Mouse (Mus musculus): ENCODE measurements around the gene Birc3. TPM values are rescaled to one million over a fixed set of nuclear protein-coding genes. Genes with fewer than 3 reads are reported as not detected.

Birc3 gene
- polyA plus RNA-seq, 1 experiment from 2014 or later: 12.9 TPM

DNA sequence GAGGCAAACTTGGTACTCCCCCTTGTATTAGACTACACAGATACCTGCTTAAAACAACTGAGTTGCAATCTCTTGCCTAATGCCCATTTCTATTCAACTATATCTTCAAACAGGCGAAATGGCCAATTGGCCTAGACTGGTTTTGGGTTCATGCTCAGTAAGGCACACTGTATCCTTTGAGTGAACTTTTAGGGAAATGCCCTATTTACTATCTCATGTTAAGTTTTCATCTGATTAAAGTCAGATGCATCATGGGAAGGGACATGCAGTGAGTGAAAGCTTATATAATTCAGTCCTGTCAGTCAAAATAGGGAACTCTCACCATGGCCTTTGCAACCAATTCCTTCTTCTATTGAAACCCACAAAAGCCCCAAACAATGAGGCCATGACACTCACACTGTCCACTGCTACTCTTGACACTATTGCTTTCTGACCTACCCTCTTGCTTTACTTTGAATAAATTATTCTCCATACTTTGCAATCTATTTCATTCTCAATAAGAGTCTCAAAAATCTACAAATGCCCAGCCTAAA, 26.3 kb downstream of the Birc3 start:
- no peak for DNase-seq (ENCODE audit: low read depth, low spot score)
- H3K27me3 ChIP-seq: no peaks in the 10 kb centered on the region
- ChIA-PET CTCF (interaction anchor here (1.0 kb wide), 1 partner anchor 8 kb away, joined by 3 read pairs; no protein-coding TSS in a partner anchor), POLR2A (no interaction called here)
- in situ Hi-C loops (cut with MboI; ENCODE audit: low pct_unique_long_range_greater_than_20kb): no loop called here
- TF ChIP-seq CTCF (IDR thresholded peaks at IDR 0.05): no peak
- no peak for ATAC-seq

DNA sequence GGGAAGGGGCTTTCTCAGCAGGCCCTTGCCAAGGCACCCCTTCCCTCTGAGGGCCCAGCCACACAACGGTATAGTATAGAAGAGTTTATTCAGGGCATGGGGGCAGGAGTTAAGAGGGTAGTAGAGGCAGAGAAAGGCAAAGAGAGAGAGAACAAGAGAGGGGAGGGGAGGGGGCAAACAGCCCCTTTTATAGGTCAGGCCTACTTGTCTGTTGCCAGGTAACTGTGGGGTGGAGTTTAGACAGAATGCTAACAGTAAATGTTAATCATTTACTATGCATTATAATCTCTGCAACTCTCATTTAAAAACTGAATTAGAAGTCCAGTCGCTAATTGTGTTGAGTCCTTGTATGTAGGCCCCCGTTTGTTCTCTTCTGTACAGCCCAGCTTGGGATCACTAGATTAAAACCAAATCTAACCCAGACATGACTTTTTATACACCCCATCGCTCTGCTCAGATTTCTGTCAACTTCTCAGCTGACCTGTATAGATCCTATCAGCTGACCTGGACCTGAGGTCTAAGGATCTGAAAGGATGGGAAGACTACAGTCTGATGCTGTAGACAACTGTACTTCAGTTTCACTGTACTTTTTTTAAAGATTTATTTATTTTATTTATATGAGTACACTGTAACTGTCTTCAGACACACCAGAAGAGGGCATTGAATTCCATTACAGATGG, 27.6 kb downstream of the Birc3 start:
- DNase-seq (ENCODE audit: low read depth, low spot score): no peak
- no peaks in the 10 kb centered on the region for H3K27me3 ChIP-seq
- TF ChIP-seq CTCF (IDR thresholded peaks at IDR 0.05): no peak
- ChIA-PET POLR2A (no interaction called here), CTCF (no interaction called here)
- in situ Hi-C loops (cut with MboI; ENCODE audit: low pct_unique_long_range_greater_than_20kb): no loop called here
- no peak for ATAC-seq

DNA sequence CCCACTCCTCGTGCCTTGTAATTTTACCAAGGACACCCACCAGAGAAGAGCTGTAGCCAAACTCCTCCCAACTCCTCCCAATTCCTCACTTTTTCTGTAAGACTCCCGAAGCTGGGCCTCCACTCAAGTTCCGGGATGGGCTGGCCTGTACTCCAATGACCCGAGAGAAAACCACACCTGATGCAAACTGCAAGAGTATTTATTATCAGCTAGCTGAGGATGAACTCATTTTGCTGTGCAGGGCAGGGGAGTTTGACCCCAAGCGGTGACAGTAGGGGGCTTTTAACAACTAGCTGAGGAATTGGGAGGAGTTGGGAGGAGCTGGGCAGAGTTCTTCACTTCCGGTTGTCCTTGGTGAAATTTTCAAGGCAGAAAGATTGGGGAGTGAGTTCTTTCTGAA, 31.8 kb downstream of the Birc3 start:
- no peak for TF ChIP-seq CTCF (IDR thresholded peaks at IDR 0.05)
- ChIA-PET POLR2A (no interaction called here), CTCF (interaction anchor here (1.7 kb wide), 1 partner anchor 11 kb away, joined by 3 read pairs; no protein-coding TSS in a partner anchor)
- no peak for DNase-seq (ENCODE audit: low read depth, low spot score)
- H3K27me3 ChIP-seq: no peaks in the 10 kb centered on the region
- in situ Hi-C loops (cut with MboI; ENCODE audit: low pct_unique_long_range_greater_than_20kb): no loop called here
- no peak for ATAC-seq

DNA sequence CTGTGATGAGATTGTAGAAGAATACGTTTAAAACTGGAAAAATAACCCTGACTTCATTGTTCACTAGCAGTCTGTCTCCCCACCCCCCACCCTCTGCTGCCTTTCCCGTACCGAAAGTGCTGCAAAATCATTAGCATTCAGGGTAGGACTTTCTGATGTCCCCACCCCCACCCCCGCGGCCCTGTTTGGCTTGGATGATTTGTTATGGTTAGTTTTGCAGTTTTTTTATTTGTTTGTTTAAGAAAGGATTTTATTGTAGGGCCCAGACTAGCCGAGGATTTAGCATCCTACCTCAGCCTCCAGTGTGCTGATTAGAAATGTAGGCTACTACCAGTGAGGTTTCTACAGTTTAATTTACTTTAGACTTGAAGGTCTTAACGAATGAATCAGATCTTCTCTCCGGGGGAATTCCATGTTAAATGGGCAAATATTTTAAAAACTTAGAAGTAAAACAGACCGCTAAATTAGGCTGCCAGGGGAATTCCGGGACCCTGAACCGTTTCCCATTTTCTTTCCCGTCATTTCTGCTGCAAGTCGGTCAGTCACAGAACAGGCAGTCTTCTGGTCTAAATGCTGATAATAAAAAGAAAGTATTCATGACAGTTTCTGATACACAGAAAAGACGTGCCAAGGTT, 35.1 kb downstream of the Birc3 start:
- ChIA-PET POLR2A (no interaction called here), CTCF (no interaction called here)
- TF ChIP-seq CTCF (IDR thresholded peaks at IDR 0.05): no peak
- DNase-seq (ENCODE audit: low read depth, low spot score) (peak; percentile 44), ATAC-seq (no peak)
- in situ Hi-C loops (cut with MboI; ENCODE audit: low pct_unique_long_range_greater_than_20kb): no loop called here
- no peaks in the 10 kb centered on the region for H3K27me3 ChIP-seq

DNA sequence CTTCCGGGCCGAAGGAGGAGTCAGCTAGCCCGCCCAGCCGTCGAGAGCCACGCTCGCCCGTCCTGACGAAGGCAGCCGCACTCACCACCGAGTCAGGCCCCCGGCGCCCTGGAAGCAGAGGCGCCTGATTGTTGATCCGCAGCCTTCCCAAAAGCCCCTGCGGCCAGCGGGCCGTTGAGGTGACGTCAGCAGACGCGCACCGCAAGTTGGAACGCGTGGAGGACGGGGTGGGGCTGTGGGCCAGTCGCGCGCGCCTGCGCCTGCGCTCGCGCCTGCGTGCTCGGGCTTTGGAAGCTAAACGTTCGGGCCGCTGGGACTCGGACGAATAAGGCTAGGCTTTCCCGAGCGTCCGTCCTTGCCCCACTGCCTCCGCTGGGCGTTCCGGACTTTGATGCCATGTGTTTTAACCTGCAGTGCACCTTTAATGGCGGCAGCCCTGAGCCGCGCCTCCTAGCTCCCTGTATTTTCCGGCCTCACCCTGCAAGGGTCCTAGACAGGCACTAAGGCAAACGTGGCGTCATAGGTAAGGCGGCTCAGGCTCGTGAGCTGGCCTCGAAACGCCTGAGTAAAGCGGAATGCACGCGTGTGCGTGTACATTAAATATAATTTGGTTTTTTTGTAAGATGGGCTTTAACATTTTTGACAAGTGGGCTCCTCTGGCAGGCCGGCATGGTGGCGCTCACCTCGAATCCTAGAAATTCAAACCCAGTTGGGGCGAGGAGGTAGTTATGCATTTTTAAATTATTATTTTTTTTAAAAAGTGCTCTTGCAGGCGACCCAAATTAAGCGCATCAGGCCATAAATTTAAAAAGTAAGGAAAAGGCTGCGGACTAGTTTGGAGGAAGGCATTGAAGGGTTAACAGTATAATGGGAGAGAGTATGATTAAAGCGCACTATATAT, 35.8 kb downstream of the Birc3 start, which contains the start of gene Birc2:
Birc2 (minus strand) TSS at position 160 of the 901 bp plus-strand sequence.
- no peaks in the 10 kb centered on the region for H3K27me3 ChIP-seq
- no peak for TF ChIP-seq CTCF (IDR thresholded peaks at IDR 0.05)
- ChIA-PET POLR2A (interaction anchor here (0.6 to 1.4 kb wide), 5 partner anchors 34 to 185 kb away, joined by 3 to 5 read pairs (median 4); partner anchors contain the start of genes Birc3 and Mmp7), CTCF (interaction anchor here (1.5 kb wide), 1 partner anchor 71 kb away, joined by 3 read pairs; no protein-coding TSS in a partner anchor)
- in situ Hi-C loops (cut with MboI; ENCODE audit: low pct_unique_long_range_greater_than_20kb): no loop called here
- peak; percentile 98 for ATAC-seq
- DNase-seq (ENCODE audit: low read depth, low spot score): peak; percentile 84

DNA sequence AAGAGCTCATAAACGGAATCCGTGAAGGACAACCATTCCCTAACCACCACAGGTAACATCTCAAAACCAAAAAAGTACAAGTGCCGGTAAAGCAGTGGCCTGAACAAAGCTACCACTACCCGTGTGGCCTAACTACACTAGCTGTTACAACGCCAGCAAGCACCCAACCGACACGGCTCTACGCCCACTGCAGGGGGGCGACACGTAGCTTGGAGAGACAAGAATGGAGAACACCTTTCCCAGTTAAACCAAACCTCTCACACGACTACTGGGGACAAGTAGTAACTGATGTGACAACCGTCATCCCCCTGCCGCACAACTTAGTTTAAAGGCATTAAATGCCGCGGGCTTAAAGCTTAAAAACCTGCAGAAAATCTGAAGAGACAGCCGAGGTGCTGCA, 36.7 kb downstream of the Birc3 start:
- no peak for DNase-seq (ENCODE audit: low read depth, low spot score)
- ChIA-PET CTCF (interaction anchor here (1.3 to 1.5 kb wide), 2 partner anchors 18 to 70 kb away, joined by 3 read pairs; no protein-coding TSS in a partner anchor), POLR2A (interaction anchor here (0.6 to 1.4 kb wide), 5 partner anchors 35 to 184 kb away, joined by 3 to 5 read pairs (median 4); partner anchors contain the start of genes Birc3 and Mmp7)
- in situ Hi-C loops (cut with MboI; ENCODE audit: low pct_unique_long_range_greater_than_20kb): no loop called here
- H3K27me3 ChIP-seq: no peaks in the 10 kb centered on the region
- TF ChIP-seq CTCF (IDR thresholded peaks at IDR 0.05): no peak
- peak; percentile 72 for ATAC-seq

DNA sequence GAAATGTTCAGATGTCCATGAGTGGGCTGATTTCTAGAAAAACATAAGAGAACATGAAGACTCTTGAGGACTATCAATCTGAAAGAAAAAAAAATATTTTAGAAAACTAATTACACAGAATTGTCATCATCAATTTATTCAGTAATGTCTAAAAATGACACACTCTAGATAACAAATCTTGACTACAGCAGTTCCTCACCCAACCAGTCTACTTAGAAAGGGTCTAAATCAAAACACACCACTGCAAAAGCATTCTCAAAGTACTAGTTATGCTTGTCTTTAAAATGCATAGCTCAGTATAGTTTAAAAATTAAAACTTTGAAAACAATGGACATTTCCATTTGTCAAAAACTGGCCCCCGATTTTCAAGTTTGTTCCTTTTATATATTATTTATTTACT, 37.7 kb downstream of the Birc3 start:
- no peak for TF ChIP-seq CTCF (IDR thresholded peaks at IDR 0.05)
- ATAC-seq: no peak
- CTCF ChIA-PET: interaction anchor here (0.8 to 1.3 kb wide), 2 partner anchors 15 to 17 kb away, joined by 3 read pairs; no protein-coding TSS in a partner anchor
- H3K27me3 ChIP-seq: no peaks in the 10 kb centered on the region
- POLR2A ChIA-PET: no interaction called here
- in situ Hi-C loops (cut with MboI; ENCODE audit: low pct_unique_long_range_greater_than_20kb): no loop called here
- DNase-seq (ENCODE audit: low read depth, low spot score): no peak

DNA sequence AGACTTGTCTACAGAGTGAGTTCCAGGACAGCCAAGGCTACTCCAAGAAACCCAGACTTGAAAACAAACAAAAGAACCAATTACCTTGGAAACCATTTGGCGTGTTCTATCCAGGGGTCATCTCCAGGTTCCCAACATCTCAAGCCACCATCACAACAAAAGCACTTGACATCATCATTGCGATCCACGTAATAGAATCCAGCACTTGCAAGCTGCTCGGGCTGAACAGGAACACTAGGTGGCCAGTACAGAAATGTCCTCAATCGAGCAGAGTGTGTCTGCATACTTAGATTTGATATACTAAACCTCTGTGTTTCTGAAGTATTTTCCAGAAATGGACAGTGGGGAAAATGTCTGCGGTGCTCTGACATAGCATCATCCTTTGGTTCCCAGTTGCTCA, 39.6 kb downstream of the Birc3 start:
- DNase-seq (ENCODE audit: low read depth, low spot score) (no peak), ATAC-seq (no peak)
- CTCF ChIA-PET: no interaction called here
- no peaks in the 10 kb centered on the region for H3K27me3 ChIP-seq
- peak; percentile 17 for TF ChIP-seq CTCF (IDR thresholded peaks at IDR 0.05)
- in situ Hi-C loops (cut with MboI; ENCODE audit: low pct_unique_long_range_greater_than_20kb): no loop called here
- POLR2A ChIA-PET: no interaction called here

DNA sequence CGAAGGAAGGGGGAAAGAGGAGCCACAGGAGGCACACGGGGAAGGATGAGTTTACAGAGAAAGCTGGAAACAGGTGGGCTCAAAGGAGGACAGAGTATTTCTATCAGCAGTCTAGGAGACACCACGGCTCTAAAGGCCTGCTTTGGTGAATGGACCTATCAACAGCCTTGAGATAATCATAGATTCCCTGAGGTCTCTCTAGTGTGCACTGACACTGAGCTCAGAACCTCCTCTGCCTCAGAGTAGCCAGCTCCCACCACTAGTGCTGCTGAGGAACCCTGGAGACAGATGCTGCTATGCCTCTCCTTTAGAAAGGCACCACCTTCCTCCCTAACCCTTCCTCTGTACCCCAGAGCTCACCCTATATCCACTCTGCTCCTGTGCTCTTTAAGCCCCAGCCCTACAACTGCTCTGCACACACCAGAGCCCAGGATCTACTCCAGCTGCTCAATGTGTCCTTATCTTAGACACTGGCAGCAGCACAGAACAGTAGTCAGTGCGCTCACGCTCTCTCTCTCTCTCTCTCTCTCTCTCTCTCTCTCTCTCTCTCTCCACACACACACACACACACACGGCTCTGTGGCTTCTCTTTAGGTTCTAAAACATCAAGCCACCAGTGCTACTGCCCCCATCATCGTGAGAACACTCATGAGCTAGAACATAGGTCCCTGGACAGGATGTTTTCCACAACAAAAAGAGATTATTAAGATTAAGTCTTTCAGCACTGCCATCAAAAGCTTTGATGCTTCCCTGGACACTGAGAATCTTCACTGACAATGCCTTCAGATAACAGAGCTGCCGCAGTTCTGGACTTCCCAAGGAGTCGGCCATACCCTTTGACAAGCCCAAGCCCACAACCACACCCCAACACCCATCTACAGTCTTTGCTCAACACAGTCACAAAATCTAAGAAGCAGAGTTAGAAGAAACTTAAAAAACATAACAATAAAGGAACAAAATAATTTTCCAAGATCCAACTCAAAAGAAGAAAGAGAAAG, 43.2 kb downstream of the Birc3 start:
- no peaks in the 10 kb centered on the region for H3K27me3 ChIP-seq
- ChIA-PET CTCF (interaction anchor here (1.2 to 1.3 kb wide), 2 partner anchors 8 to 11 kb away, joined by 3 read pairs; no protein-coding TSS in a partner anchor), POLR2A (no interaction called here)
- TF ChIP-seq CTCF (IDR thresholded peaks at IDR 0.05): no peak
- ATAC-seq (no peak), DNase-seq (ENCODE audit: low read depth, low spot score) (no peak)
- in situ Hi-C loops (cut with MboI; ENCODE audit: low pct_unique_long_range_greater_than_20kb): no loop called here
